Mouse (Mus musculus): ENCODE results near the gene Rhobtb3.
"Not testable (repeated sequence)": the region's sequence is repeated elsewhere in the genome, so short reads cannot be mapped to it uniquely, and the experiment has no call there.

Rhobtb3 gene

DNA sequence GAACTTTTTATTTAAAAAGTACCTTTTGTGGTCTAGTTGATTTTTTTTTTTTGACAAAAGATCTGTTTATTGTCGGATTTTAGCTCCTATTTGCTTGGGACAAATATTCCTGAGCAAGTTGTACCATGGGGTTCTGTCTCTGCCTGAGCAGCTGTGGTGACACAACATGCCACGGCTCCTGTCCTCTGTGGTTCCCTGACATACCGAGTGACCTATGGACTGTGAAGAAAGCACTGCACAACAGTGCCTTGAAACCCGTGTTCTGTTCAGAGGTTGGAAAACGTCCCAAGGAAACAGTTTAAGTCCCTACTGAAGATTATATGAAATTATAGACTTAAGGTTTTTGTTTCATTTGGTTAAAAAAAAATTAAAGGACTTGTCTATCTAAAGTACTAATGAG is 36.6 kb downstream of the Rhobtb3 start:
- no peaks in the 10 kb centered on the region for H3K9me3 ChIP-seq (ENCODE audit: low read length)
- no peaks in the 10 kb centered on the region for H3K36me3 ChIP-seq (ENCODE audit: insufficient read depth, low read length)
- no peaks in the 10 kb centered on the region for H3K27me3 ChIP-seq (ENCODE audit: insufficient read depth, low read length)
- H3K4me3 ChIP-seq (replicated peaks; ENCODE audit: low read length): no peak overlapping the region
- peaks cover 12% of the 10 kb centered on the region for H3K4me1 ChIP-seq (replicated peaks; ENCODE audit: low read depth, low read length)
- no peak for TF ChIP-seq POU5F1 (IDR thresholded peaks at IDR 0.05; ENCODE audit: borderline replicate concordance, low read length)
- no peak for TF ChIP-seq NANOG (IDR thresholded peaks at IDR 0.05; ENCODE audit: borderline replicate concordance, low read length)

DNA sequence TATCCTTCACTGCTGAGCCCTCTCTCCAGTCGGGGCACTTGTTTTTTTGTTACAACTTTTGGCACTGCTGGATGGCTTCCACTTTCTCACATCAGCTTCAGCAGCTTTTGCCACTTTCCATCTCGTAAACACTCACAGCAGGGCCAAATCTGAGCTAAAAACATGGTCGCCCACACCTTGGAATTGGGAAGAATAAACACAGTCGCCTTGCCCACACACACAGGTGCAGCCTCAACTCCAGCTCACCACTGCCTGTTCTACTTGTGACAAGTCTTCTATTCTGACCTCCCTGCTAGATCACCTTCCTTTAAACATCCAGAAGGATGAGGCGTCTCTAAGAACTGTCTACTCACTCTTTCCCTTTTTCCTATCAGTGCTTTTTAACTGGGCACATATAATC is 39.1 kb downstream of the Rhobtb3 start:
- no peak for TF ChIP-seq NANOG (IDR thresholded peaks at IDR 0.05; ENCODE audit: borderline replicate concordance, low read length)
- no peak for TF ChIP-seq CTCF (conservative IDR thresholded peaks at IDR 0.05; ENCODE audit: low read length)
- no peak for TF ChIP-seq POU5F1 (IDR thresholded peaks at IDR 0.05; ENCODE audit: borderline replicate concordance, low read length)
- no peaks in the 10 kb centered on the region for H3K9me3 ChIP-seq (ENCODE audit: low read length)
- H3K4me3 ChIP-seq (replicated peaks; ENCODE audit: low read length): no peak overlapping the region
- no peaks in the 10 kb centered on the region for H3K27me3 ChIP-seq (ENCODE audit: insufficient read depth, low read length)
- no peaks in the 10 kb centered on the region for H3K36me3 ChIP-seq (ENCODE audit: insufficient read depth, low read length)
- H3K4me1 ChIP-seq (replicated peaks; ENCODE audit: low read depth, low read length): peaks cover 12% of the 10 kb centered on the region

DNA sequence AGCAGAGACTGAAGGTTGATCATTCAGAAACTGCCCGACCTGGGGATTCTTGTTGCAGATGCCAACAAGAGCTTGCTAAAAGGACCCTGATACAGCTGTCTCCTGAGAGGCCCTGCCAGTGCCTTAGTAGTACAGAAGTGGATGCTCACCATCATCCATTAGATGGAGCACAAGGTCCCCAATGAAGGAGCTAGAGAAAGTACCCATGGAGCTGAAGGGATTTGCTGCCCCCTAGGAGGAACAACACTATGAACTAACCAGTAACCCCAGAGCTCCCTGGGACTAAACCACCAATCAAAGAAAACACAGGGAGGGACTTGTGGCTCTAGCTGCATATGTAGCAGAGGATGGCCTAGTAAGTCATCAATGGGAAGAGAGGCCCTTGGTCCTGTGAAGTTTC is 42.8 kb downstream of the Rhobtb3 start:
- H3K9me3 ChIP-seq (ENCODE audit: low read length); H3K27me3 ChIP-seq (ENCODE audit: insufficient read depth, low read length); H3K4me3 ChIP-seq (replicated peaks; ENCODE audit: low read length); H3K36me3 ChIP-seq (ENCODE audit: insufficient read depth, low read length): not testable (repeated sequence)
- peaks cover 12% of the 10 kb centered on the region for H3K4me1 ChIP-seq (replicated peaks; ENCODE audit: low read depth, low read length)

DNA sequence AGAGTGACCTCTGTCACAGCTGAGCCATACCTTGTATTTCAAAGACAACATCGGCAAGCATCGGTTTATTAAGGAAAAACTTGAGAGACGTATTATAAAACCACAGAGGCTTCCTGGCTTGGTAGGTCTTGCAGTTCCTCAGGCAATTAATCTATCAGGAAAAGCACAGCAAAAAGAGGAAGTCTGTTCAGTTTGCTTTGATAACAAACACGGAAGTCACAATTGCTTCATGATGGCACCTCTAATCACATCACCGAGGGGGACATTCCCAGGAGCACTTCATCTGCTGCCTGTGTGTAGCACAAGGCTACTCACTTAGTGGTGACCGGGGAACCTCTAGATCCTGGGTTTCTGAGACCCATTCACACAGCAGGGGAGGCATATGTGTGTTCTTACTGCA is 50.8 kb downstream of the Rhobtb3 start:
- Histone ChIP-seq H3K27me3 (ENCODE audit: insufficient read depth, low read length) (no peaks in the 10 kb centered on the region), H3K9me3 (ENCODE audit: low read length) (no peaks in the 10 kb centered on the region), H3K4me3 (replicated peaks; ENCODE audit: low read length) (no peak overlapping the region), H3K4me1 (replicated peaks; ENCODE audit: low read depth, low read length) (no peaks in the 10 kb centered on the region), H3K36me3 (ENCODE audit: insufficient read depth, low read length) (no peaks in the 10 kb centered on the region)
- TF ChIP-seq NANOG (IDR thresholded peaks at IDR 0.05; ENCODE audit: borderline replicate concordance, low read length) (no peak), CTCF (conservative IDR thresholded peaks at IDR 0.05; ENCODE audit: low read length) (no peak), POU5F1 (IDR thresholded peaks at IDR 0.05; ENCODE audit: borderline replicate concordance, low read length) (no peak)

DNA sequence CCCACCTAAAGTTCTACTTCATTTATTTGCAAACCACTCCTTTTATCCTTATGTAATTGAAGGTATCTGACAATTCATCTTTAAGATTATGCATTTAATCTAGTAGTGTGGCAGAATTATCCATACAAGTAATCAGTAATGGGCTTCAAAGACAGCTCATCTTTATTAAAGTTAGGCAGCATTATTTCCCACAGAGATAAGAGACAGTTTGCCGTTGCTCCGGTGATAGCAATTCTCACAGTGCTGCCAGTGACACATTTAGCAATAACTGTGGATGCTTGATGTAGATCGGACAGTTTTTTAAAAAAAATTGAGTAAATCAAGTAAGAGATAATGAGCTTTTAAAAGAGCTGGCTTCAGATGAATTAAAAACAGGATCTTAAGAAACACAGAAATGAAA is 51.4 kb downstream of the Rhobtb3 start:
- Histone ChIP-seq H3K9me3 (ENCODE audit: low read length) (no peaks in the 10 kb centered on the region), H3K4me1 (replicated peaks; ENCODE audit: low read depth, low read length) (no peaks in the 10 kb centered on the region), H3K36me3 (ENCODE audit: insufficient read depth, low read length) (no peaks in the 10 kb centered on the region), H3K27me3 (ENCODE audit: insufficient read depth, low read length) (no peaks in the 10 kb centered on the region), H3K4me3 (replicated peaks; ENCODE audit: low read length) (no peak overlapping the region)
- TF ChIP-seq CTCF (conservative IDR thresholded peaks at IDR 0.05; ENCODE audit: low read length): no peak
- no peak for TF ChIP-seq POU5F1 (IDR thresholded peaks at IDR 0.05; ENCODE audit: borderline replicate concordance, low read length)
- TF ChIP-seq NANOG (IDR thresholded peaks at IDR 0.05; ENCODE audit: borderline replicate concordance, low read length): no peak

DNA sequence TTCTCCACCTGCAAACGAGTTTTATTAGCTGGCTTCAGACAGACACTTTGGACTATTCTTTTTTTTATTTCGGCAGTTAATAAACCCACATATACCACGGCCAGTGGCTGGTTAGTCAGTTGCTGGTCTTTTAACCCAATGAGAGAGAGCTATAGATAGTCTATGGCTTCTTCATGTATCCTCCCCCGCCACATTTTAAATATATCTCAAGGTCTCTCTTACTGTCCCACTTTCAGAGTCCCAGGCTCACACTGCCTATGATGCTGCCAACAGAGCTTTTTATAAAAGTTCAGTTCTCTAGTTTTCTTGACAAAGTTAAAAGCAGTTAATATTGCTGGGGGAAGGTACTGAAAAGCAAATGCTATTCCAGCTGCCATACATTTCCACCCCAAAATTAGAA is 51.9 kb downstream of the Rhobtb3 start:
- Histone ChIP-seq H3K9me3 (ENCODE audit: low read length) (no peaks in the 10 kb centered on the region), H3K36me3 (ENCODE audit: insufficient read depth, low read length) (no peaks in the 10 kb centered on the region), H3K27me3 (ENCODE audit: insufficient read depth, low read length) (no peaks in the 10 kb centered on the region), H3K4me1 (replicated peaks; ENCODE audit: low read depth, low read length) (no peaks in the 10 kb centered on the region), H3K4me3 (replicated peaks; ENCODE audit: low read length) (no peak overlapping the region)
- no peak for TF ChIP-seq CTCF (conservative IDR thresholded peaks at IDR 0.05; ENCODE audit: low read length)
- TF ChIP-seq POU5F1 (IDR thresholded peaks at IDR 0.05; ENCODE audit: borderline replicate concordance, low read length): no peak
- TF ChIP-seq NANOG (IDR thresholded peaks at IDR 0.05; ENCODE audit: borderline replicate concordance, low read length): no peak

DNA sequence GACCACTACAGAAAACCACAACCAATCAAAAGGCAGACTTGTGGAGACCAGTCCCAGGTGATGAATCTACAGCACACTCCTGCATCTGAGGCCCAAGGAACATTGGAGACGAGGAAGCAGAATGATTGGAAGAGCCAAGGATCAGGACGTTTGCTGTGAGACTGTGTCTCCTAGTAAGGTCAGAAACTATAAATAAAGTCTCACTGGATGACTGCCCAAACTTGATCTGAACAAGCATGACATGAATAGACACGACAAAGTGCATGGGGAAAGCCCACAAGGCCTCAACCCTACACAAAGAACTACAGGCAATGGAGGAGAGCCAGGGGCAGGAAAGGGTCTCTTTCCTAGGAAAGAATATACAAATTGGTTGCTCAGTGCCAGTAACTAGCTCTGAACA is 59.9 kb downstream of the Rhobtb3 start:
- no peaks in the 10 kb centered on the region; the same call in 1 of the 2 replicates for H3K36me3 ChIP-seq (ENCODE audit: insufficient read depth, low read length)
- no peak for TF ChIP-seq NANOG (IDR thresholded peaks at IDR 0.05; ENCODE audit: borderline replicate concordance, low read length)
- H3K9me3 ChIP-seq (ENCODE audit: low read length): peaks cover 17% of the 10 kb centered on the region
- H3K4me1 ChIP-seq (replicated peaks; ENCODE audit: low read depth, low read length): no peaks in the 10 kb centered on the region
- H3K4me3 ChIP-seq (replicated peaks; ENCODE audit: low read length): no peak overlapping the region
- no peaks in the 10 kb centered on the region for H3K27me3 ChIP-seq (ENCODE audit: insufficient read depth, low read length)

DNA sequence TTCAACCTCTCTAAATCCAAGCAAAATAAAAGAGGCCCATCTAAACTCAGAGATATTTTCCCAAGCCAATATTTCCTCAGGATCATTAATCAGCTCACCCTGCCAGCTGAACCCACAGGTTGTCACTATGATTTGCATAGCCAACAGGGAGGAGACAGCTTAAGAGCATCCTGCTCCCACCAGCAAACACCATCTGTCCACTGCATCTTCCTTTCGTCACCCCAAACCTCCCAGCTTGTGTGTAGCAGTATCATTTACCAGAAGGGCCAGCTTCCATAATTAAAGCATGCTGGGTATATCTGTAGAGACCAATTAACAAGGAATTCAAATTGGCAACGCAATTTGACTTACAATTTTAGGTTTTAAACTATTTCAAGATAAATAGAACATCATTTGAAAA is 63.2 kb downstream of the Rhobtb3 start:
- peaks cover 17% of the 10 kb centered on the region for H3K9me3 ChIP-seq (ENCODE audit: low read length)
- TF ChIP-seq POU5F1 (IDR thresholded peaks at IDR 0.05; ENCODE audit: borderline replicate concordance, low read length) (no peak), NANOG (IDR thresholded peaks at IDR 0.05; ENCODE audit: borderline replicate concordance, low read length) (no peak), CTCF (conservative IDR thresholded peaks at IDR 0.05; ENCODE audit: low read length) (no peak)
- H3K4me1 ChIP-seq (replicated peaks; ENCODE audit: low read depth, low read length): peaks cover 18% of the 10 kb centered on the region
- no peak overlapping the region for H3K4me3 ChIP-seq (replicated peaks; ENCODE audit: low read length)
- H3K27me3 ChIP-seq (ENCODE audit: insufficient read depth, low read length): no peaks in the 10 kb centered on the region
- H3K36me3 ChIP-seq (ENCODE audit: insufficient read depth, low read length): no peaks in the 10 kb centered on the region; the same call in 1 of the 2 replicates

DNA sequence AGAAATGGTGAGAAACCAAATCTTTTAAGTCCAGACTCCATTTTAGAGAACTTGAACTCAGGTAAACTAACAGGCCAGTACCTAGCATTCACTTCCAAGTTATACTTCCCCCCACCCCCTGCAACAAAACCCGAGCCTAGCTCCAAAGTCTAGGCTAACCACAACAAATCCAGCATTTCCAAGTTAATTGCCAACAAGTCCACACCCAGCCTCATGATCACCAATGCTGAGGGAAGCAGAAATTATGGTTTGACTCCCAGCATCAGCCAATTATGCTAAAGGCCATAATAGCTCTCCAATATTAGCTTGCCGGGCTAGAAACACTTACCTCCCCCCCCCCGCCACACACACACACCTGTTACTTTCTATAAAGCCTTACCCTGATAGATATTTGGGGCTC is 64.0 kb downstream of the Rhobtb3 start:
- Histone ChIP-seq H3K4me1 (replicated peaks; ENCODE audit: low read depth, low read length) (peaks cover 21% of the 10 kb centered on the region), H3K36me3 (ENCODE audit: insufficient read depth, low read length) (no peaks in the 10 kb centered on the region; the same call in 1 of the 2 replicates), H3K27me3 (ENCODE audit: insufficient read depth, low read length) (no peaks in the 10 kb centered on the region), H3K9me3 (ENCODE audit: low read length) (peaks cover 16% of the 10 kb centered on the region), H3K4me3 (replicated peaks; ENCODE audit: low read length) (no peak overlapping the region)
- TF ChIP-seq POU5F1 (IDR thresholded peaks at IDR 0.05; ENCODE audit: borderline replicate concordance, low read length) (no peak), CTCF (conservative IDR thresholded peaks at IDR 0.05; ENCODE audit: low read length) (no peak), NANOG (IDR thresholded peaks at IDR 0.05; ENCODE audit: borderline replicate concordance, low read length) (no peak)
